Mouse (Mus musculus) B cell, adult 62 days (primary cell): Measurements from ENCODE around the gene Pnisr. TPM values are rescaled to one million over a fixed set of nuclear protein-coding genes. Genes with fewer than 3 reads are reported as not detected.

Source experiments
- total RNA-seq: library from RNA; stranded (reverse); gene quantifications from 4 replicates; pipeline ENCODE4 v1.2.4, GENCODE M21; 2023

Pnisr gene
- 255 to 286 TPM (median 261 TPM) in 4 replicates for total RNA-seq

GRCm38 (mm10) chr4:21847481-21848286 lies at the start of gene Pnisr:
Pnisr (plus strand) TSS chr4:21847583.

GRCm38 (mm10) chr4:21879565-21880220 lies 32.3 kb downstream of the Pnisr start, which contains the start of gene Coq3:
Coq3 (plus strand) TSS chr4:21879673.

Other genes starting within 250 kb of the Pnisr start
- not detected in 4 replicates for gene Prdm13, start 161.6 kb upstream of the Pnisr start, total RNA-seq
- 20.4 to 31.6 TPM (median 26.2 TPM) in 4 replicates for gene Ccnc, start 119.9 kb upstream of the Pnisr start, total RNA-seq
- 17.4 to 24.1 TPM (median 20.7 TPM) in 4 replicates for gene Usp45, start 80.4 kb upstream of the Pnisr start, total RNA-seq
- 3.9 to 5.3 TPM (median 5.1 TPM) in 4 replicates for gene Tstd3, start 80.4 kb upstream of the Pnisr start, total RNA-seq
- gene Coq3, start 32.1 kb downstream of the Pnisr start, total RNA-seq = 1.8 to 3.3 TPM (median 2.8 TPM) in 4 replicates
- gene Faxc, start 83.7 kb downstream of the Pnisr start, total RNA-seq = not detected in 4 replicates